Mouse (Mus musculus): Measurements from ENCODE around the gene Sult1e1.

- no peak for TF ChIP-seq EP300 (optimal IDR thresholded peaks at IDR 0.05)
- TF ChIP-seq CTCF (IDR thresholded peaks at IDR 0.05; ENCODE audit: low read depth): no peak
These were observed 17.2 kb downstream of the Sult1e1 start for GRCm38 (mm10) chr5:87574174-87574573.

All from stomach, postnatal 0 days (tissue).